Mouse (Mus musculus) C2C12 (cell line): ENCODE data around the gene Atf4. TPM values are rescaled to one million over a fixed set of nuclear protein-coding genes. Genes with fewer than 3 reads are reported as not detected.
A peak's percentile ranks its signal among the peaks of the same experiment; 100 is the strongest.

Experiments
- H3K27me3 ChIP-seq: one replicate; pipeline ENCODE4 v1.6.1; 2011; ENCODE audit not compliant: control insufficient read depth, insufficient read depth, insufficient read length
- H3K36me3 ChIP-seq: one replicate; pipeline ENCODE4 v1.6.1; 2011; ENCODE audit not compliant: control insufficient read depth, insufficient read depth
- H3K4me3 ChIP-seq: one replicate; pipeline ENCODE4 v1.5.1; 2011; ENCODE audit warnings: mild to moderate bottlenecking, control low read depth; ENCODE audit not compliant: poor library complexity, insufficient read depth, severe bottlenecking
- H3K79me2 ChIP-seq: one replicate; pipeline ENCODE4 v1.6.1; 2011; ENCODE audit not compliant: control insufficient read depth, insufficient read depth
- H3K79me3 ChIP-seq: one replicate; pipeline ENCODE4 v1.6.1; 2011; ENCODE audit warnings: low read depth, control low read depth
- H3ac ChIP-seq: one replicate; pipeline ENCODE3; 2011; ENCODE audit warnings: low read depth; ENCODE audit not compliant: control insufficient read depth, insufficient read length
- CEBPB ChIP-seq: IDR thresholded peaks from one replicate; pipeline ENCODE4 v1.6.1; 2011; ENCODE audit warnings: low read depth, mild to moderate bottlenecking, control low read depth, moderate library complexity
- CTCF ChIP-seq: IDR thresholded peaks from one replicate; pipeline ENCODE4 v1.5.1; 2011; ENCODE audit not compliant: control insufficient read depth, insufficient read depth, insufficient read length
- FOSL1 ChIP-seq: IDR thresholded peaks from one replicate; pipeline ENCODE4 v1.8.0; 2011; ENCODE audit warnings: mild to moderate bottlenecking, low read length; ENCODE audit not compliant: poor library complexity, insufficient read depth, severe bottlenecking
- MAX ChIP-seq: IDR thresholded peaks from one replicate; pipeline ENCODE4 v1.6.1; 2011; ENCODE audit warnings: mild to moderate bottlenecking, control low read depth
- MYOD1 ChIP-seq: IDR thresholded peaks from one replicate; pipeline ENCODE4 v1.6.1; 2011; ENCODE audit warnings: low read depth; ENCODE audit not compliant: control insufficient read depth, insufficient read length
- MYOG ChIP-seq: IDR thresholded peaks from one replicate; pipeline ENCODE4 v1.6.1; 2011; ENCODE audit not compliant: control insufficient read depth, insufficient read length; ENCODE audit errors: extremely low read depth
- USF1 ChIP-seq: IDR thresholded peaks from one replicate; pipeline ENCODE4 v1.6.1; 2011; ENCODE audit warnings: low read depth, mild to moderate bottlenecking, control low read depth, moderate library complexity
- polyA plus RNA-seq: library from polyadenylated mRNA; unstranded; fragments of >200 nt; fragmentation: generic; extraction: Trizol; gene quantifications from one replicate; pipeline ENCODE4 v1.2.1, GENCODE M21; 2012; ENCODE audit warnings: missing spikeins

The Atf4 gene
- polyA plus RNA-seq, 1 experiment: 507 TPM

GRCm38 (mm10) chr15:80259406-80260045 is 4.5 kb downstream of the Atf4 start:
- Histone ChIP-seq H3K36me3 (peaks cover 56% of the 10 kb centered on the region), H3K27me3 (no peaks in the 10 kb centered on the region), H3K4me3 (no peak overlapping the region), H3K79me2 (peaks cover 61% of the 10 kb centered on the region), H3K79me3 (peaks cover 36% of the 10 kb centered on the region), H3ac (peak overlapping the region; percentile 23)
- TF ChIP-seq MAX (no peak), MYOG (no peak), USF1 (no peak), FOSL1 (no peak), MYOD1 (peak; percentile 48)

DNA sequence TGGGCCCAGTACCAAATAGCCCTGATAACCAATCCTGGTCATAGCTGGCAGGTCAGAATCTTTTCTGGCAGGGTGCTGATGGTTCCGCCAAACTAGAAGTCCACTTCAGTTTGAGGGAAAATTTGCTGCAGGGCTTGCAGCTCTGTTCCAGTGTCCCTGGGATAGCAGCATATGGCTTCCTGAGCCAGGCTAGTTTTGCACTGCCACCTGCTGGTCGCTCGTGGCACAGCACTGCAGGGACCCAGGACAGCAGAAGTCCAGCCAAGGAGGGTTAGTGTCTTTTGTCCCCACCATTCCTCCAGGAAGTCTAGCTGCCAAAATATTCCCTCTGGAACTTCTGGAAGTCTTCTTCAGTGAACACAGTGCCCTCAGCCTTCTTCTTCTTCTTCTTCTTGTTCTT is 5.7 kb downstream of the Atf4 start:
- Histone ChIP-seq H3K4me3 (no peak overlapping the region), H3ac (no peak overlapping the region), H3K79me3 (peaks cover 33% of the 10 kb centered on the region), H3K79me2 (peaks cover 56% of the 10 kb centered on the region), H3K27me3 (no peaks in the 10 kb centered on the region), H3K36me3 (peaks cover 56% of the 10 kb centered on the region)
- TF ChIP-seq CEBPB: no peak
- peak; percentile 96 for TF ChIP-seq CTCF
- TF ChIP-seq MAX: peak; percentile 79
- no peak for TF ChIP-seq MYOD1

- H3K79me3 ChIP-seq: peaks cover 30% of the 10 kb centered on the region
- H3K79me2 ChIP-seq: peaks cover 51% of the 10 kb centered on the region
- no peaks in the 10 kb centered on the region for H3K27me3 ChIP-seq
- H3K36me3 ChIP-seq: peaks cover 53% of the 10 kb centered on the region
- TF ChIP-seq CEBPB (no peak), MYOD1 (no peak), MAX (no peak), USF1 (no peak), CTCF (no peak), FOSL1 (no peak), MYOG (no peak)
- H3ac ChIP-seq: no peak overlapping the region
- no peak overlapping the region for H3K4me3 ChIP-seq
Observed at GRCm38 (mm10) chr15:80261100-80261499, 6.1 kb downstream of the Atf4 start.

- TF ChIP-seq CTCF: no peak
- peak; percentile 96 for TF ChIP-seq MAX
- peaks cover 17% of the 10 kb centered on the region for H3K79me3 ChIP-seq
- H3ac ChIP-seq: peak within 1 kb of the TSS; percentile 74
- peaks cover 34% of the 10 kb centered on the region for H3K79me2 ChIP-seq
- peaks cover 34% of the 10 kb centered on the region for H3K36me3 ChIP-seq
- peaks cover 5% of the 10 kb centered on the region for H3K27me3 ChIP-seq
- peak within 1 kb of the TSS; percentile 93 for H3K4me3 ChIP-seq
Observed at GRCm38 (mm10) chr15:80263610-80264575, 8.9 kb downstream of the Atf4 start, which contains the start of gene Rps19bp1. TSS of gene Rps19bp1 (minus strand) at chr15:80264315.

DNA sequence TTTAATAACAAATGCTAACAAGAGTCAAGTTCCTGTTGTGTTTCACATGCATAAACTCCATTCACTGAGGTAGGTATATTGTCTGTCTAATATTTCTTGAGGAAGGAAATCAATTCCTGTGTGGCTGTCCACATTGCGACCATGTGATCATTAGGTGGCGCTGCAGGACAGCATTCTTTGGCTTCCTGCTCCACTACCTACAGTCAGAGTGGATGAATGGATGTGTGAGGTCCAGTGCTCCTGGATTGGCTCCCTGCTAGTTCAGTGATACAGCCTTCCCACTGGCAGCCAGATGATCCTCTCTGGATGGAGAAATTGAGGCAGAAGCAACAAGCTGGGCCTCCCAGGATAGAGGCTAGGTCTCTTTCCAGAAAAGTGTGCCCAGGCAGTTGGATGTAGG is 11.3 kb downstream of the Atf4 start:
- peaks cover 17% of the 10 kb centered on the region for H3K79me3 ChIP-seq
- H3K4me3 ChIP-seq: no peak overlapping the region
- peaks cover 12% of the 10 kb centered on the region for H3K36me3 ChIP-seq
- peaks cover 28% of the 10 kb centered on the region for H3K79me2 ChIP-seq
- H3ac ChIP-seq: no peak overlapping the region
- TF ChIP-seq CEBPB (no peak), FOSL1 (no peak), MYOG (no peak), MAX (peak; percentile 81), MYOD1 (no peak), USF1 (peak; percentile 59), CTCF (peak; percentile 93)
- H3K27me3 ChIP-seq: peaks cover 5% of the 10 kb centered on the region

- TF ChIP-seq FOSL1 (no peak), CEBPB (no peak), MYOG (no peak), CTCF (no peak), USF1 (no peak), MAX (no peak), MYOD1 (no peak)
- Histone ChIP-seq H3K79me2 (no peaks in the 10 kb centered on the region), H3K36me3 (no peaks in the 10 kb centered on the region), H3K4me3 (no peak overlapping the region), H3ac (no peak overlapping the region), H3K27me3 (peaks cover 5% of the 10 kb centered on the region), H3K79me3 (no peaks in the 10 kb centered on the region)
Observed at GRCm38 (mm10) chr15:80271858-80272396, 16.9 kb downstream of the Atf4 start.
